Mouse (Mus musculus) intestine, embryonic 15.5 days (tissue): ENCODE measurements around the gene Tab1. TPM values are rescaled to one million over a fixed set of nuclear protein-coding genes. Genes with fewer than 3 reads are reported as not detected.

Experiments
- ATAC-seq: fragments of 200-750 bp; cut with Nextera tagmentation; 2 replicates; pipeline ENCODE4 v1.8.0; 2017; ENCODE audit warnings: moderate TSS enrichment, moderate library complexity
- H3K27ac ChIP-seq: fragments of 300-500 bp; sonication (generic); 2 replicates; pipeline ENCODE4 v1.5.1; 2015; ENCODE audit warnings: mild to moderate bottlenecking, inconsistent platforms
- H3K27me3 ChIP-seq: fragments of 300-500 bp; sonication (generic); replicated peaks from 2 replicates; pipeline ENCODE4 v1.6.1; 2015; ENCODE audit warnings: inconsistent platforms
- H3K36me3 ChIP-seq: fragments of 300-500 bp; sonication (generic); 2 replicates; pipeline ENCODE4 v1.6.1; 2015; ENCODE audit warnings: inconsistent platforms
- H3K4me1 ChIP-seq: fragments of 300-500 bp; sonication (generic); replicated peaks from 2 replicates; pipeline ENCODE4 v1.6.1; 2015; ENCODE audit warnings: inconsistent platforms
- H3K4me2 ChIP-seq: fragments of 300-500 bp; sonication (generic); replicated peaks from 2 replicates; pipeline ENCODE4 v1.6.1; 2015; ENCODE audit warnings: mild to moderate bottlenecking, inconsistent platforms
- H3K4me3 ChIP-seq: fragments of 300-500 bp; sonication (generic); replicated peaks from 2 replicates; pipeline ENCODE4 v1.5.1; 2015; ENCODE audit warnings: inconsistent platforms
- H3K9ac ChIP-seq: fragments of 300-500 bp; sonication (generic); 2 replicates; pipeline ENCODE4 v1.6.1; 2015; ENCODE audit warnings: inconsistent platforms
- H3K9me3 ChIP-seq: fragments of 300-500 bp; sonication (generic); 2 replicates; pipeline ENCODE4 v1.6.1; 2016; ENCODE audit warnings: inconsistent platforms
- WGBS: fragments of 180-500 bp; shearing (Covaris S2); methylation state at CpG from one replicate; pipeline ENCODE4 v1.1.7; 2015; 5-methylcytosine and 5-hydroxymethylcytosine counted together
- polyA plus RNA-seq: library from polyadenylated mRNA; unstranded; fragments of >200 nt; fragmentation: Nextera tagmentation; extraction: Ambion mirVana; gene quantifications from 2 replicates; pipeline ENCODE4 v1.2.1, GENCODE M21; 2015

Tab1 gene
- polyA plus RNA-seq, 1 experiment from 2014 or later = 29.0 TPM

DNA sequence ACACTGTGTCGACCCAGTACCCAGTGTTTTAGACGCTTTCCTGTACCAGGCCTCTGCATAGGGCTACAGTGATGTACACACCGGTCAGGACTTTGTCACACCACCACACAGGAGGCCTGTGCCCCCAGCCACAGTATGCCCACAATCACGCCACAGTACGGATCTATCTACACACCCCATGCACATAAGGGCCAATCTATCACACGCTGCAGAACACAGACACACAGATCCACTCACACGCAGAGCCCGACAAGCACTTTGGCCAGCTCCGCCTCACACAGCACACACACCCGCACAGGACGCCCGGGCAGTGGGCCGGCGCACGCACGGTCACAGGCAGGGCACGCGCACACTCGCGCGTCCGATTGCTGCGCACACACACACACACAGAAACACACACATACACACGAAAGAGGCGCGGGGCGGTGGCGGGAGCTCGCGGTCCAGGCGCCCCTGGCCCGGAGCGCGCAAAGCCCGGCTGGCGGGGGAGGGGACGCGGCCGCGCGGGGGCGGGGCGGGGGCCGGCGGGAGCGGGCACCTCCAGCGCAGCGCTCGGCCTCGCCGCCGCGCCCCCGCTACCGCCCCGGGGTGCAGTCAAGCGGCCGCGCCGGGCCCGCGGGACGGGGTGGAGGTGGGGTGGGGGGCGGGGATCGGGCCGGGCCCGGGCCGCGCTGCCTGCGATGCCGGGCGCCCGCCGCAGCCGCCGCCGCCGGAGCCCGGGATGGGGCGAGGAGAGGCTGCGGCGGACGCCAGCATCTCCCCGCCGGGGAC is 40.3 kb downstream of the Tab1 start, which contains the start of gene Mgat3:
Mgat3 (plus strand) TSS at position 721 of the 771 bp plus-strand sequence.
- WGBS = 3% methylated on average over 46 of the region's 85 CpGs
- H3K27ac ChIP-seq = peak within 1 kb of the TSS; percentile 70
- H3K27me3 ChIP-seq = no peaks in the 10 kb centered on the region
- H3K4me1 ChIP-seq = peaks cover 23% of the 10 kb centered on the region
- H3K36me3 ChIP-seq = no peaks in the 10 kb centered on the region
- peak within 1 kb of the TSS; percentile 86 for H3K4me2 ChIP-seq
- no peaks in the 10 kb centered on the region for H3K9me3 ChIP-seq
- ATAC-seq = peak; percentile 76
- peak within 1 kb of the TSS; percentile 73 for H3K4me3 ChIP-seq
- peak within 1 kb of the TSS; percentile 91 for H3K9ac ChIP-seq

DNA sequence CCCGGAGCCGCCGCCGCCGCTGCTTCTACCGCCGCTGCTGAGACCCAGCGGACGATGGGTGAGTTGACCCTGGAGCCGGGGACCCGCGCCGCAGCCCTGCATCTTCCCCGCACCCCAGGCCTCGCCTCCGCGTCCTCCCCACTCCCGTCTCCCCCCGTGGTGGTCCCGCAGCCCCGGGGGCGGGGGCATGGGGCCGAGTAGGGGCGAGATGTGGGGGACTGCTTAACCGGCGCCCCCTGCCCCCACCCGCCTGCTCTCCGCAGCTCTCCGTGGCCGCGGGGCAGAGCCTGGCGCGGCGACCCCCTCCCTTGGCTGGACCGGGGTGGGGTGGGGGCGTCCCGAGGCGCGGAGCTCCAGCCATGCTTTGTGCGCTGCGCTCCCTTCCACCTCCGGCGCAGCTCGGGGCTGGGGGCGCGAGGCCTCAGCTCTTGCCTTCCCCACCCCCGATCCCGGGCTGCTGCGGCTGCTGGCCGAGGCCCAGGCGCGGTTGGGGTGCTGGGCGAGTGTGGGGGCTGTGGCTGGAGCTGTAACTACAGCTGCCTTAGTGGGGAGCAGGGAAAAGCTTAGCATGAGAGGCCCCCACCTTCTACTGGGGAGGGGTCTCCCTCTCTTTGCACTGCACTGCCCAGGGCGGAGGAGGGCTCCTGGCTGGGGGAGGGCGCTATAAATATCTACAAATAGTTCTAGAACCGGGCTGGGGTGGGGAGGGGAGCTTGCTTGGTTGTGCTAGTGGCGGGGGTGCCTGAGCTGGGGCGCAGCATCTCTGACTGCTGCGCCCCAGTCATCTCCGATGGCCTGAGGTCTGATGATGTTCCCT is 41.1 kb downstream of the Tab1 start:
- Histone ChIP-seq H3K4me1 (peaks cover 23% of the 10 kb centered on the region), H3K27me3 (no peaks in the 10 kb centered on the region), H3K9ac (peak overlapping the region; percentile 91), H3K27ac (peak overlapping the region; percentile 70), H3K4me2 (peak overlapping the region; percentile 86), H3K9me3 (no peaks in the 10 kb centered on the region), H3K36me3 (no peaks in the 10 kb centered on the region), H3K4me3 (peak overlapping the region; percentile 73)
- peak; percentile 39 for ATAC-seq
- WGBS = 1% methylated on average over 31 of the region's 60 CpGs

DNA sequence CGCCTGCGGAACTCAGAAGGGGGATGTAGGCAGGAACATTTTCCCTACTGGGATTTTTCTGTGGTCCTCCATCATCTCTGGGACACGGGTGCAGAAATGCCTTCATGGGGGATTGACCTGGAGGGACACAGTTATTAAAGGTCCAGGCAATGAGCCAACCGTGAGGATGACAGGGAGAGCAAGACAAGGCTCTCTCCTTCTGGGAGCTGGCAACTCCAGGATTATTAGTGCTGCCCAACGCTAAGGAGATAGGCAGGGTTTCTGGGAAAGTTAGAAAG is 41.6 kb downstream of the Tab1 start:
- Histone ChIP-seq H3K4me2 (peak overlapping the region; percentile 86), H3K9ac (peak overlapping the region; percentile 91), H3K4me3 (peak overlapping the region; percentile 73), H3K27me3 (no peaks in the 10 kb centered on the region), H3K27ac (no peak overlapping the region), H3K4me1 (peaks cover 23% of the 10 kb centered on the region), H3K9me3 (no peaks in the 10 kb centered on the region), H3K36me3 (no peaks in the 10 kb centered on the region)
- 13% methylated on average over 5 of the region's 5 CpGs for WGBS
- ATAC-seq = no peak

DNA sequence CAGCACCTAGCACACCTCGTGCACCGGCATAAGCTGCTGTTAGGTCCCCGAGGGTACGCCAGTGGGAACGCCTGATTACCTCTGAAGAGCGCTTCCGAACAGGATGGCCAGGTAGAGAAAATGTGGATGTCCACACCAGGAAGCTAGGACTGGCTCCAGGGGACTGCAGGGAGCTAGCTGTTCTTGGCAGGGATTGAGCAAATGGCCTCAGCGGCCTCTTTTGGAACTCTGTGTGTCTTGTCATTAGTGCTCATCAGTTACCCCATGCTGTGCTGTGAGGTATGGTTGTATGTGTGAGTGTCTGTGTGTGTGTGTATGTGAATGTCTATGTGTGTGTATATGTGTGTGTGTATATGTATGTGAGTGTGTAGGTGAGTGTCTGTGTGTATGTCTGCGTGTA is 42.4 kb downstream of the Tab1 start:
- 76% methylated on average over 9 of the region's 9 CpGs for WGBS
- Histone ChIP-seq H3K36me3 (no peaks in the 10 kb centered on the region), H3K4me3 (peak overlapping the region; percentile 73), H3K4me2 (peak overlapping the region; percentile 86), H3K9me3 (no peaks in the 10 kb centered on the region), H3K27me3 (no peaks in the 10 kb centered on the region), H3K9ac (0 out of 2 replicates have a peak overlapping the region, but pooled peaks have one; percentile 91), H3K27ac (no peak overlapping the region), H3K4me1 (peaks cover 27% of the 10 kb centered on the region)
- no peak for ATAC-seq

DNA sequence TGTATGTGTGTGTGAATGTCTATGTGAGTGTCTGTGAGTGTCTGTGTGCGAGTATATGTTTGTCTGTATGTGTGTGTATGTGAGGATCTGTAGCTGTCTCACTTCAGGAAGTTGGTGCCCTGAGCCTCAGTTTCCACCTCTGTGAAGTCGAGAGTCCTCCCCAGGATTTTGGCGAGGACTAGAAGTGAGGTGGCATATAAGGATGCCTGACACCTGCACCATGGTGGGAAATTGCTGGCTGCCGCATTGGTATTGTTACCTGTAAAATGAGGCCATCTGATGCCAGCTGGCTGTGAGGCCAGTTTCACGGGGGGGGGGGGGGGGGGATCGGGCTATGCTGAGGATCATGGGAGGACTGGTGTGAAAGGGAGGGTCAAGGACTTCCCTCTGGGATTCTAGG is 42.8 kb downstream of the Tab1 start:
- H3K9ac ChIP-seq = no peak overlapping the region
- no peaks in the 10 kb centered on the region for H3K9me3 ChIP-seq
- H3K36me3 ChIP-seq = no peaks in the 10 kb centered on the region
- no peak overlapping the region for H3K4me3 ChIP-seq
- no peak overlapping the region for H3K4me2 ChIP-seq
- no peaks in the 10 kb centered on the region for H3K27me3 ChIP-seq
- H3K27ac ChIP-seq = no peak overlapping the region
- WGBS = 74% methylated on average over 6 of the region's 6 CpGs
- peaks cover 27% of the 10 kb centered on the region for H3K4me1 ChIP-seq
- no peak for ATAC-seq

DNA sequence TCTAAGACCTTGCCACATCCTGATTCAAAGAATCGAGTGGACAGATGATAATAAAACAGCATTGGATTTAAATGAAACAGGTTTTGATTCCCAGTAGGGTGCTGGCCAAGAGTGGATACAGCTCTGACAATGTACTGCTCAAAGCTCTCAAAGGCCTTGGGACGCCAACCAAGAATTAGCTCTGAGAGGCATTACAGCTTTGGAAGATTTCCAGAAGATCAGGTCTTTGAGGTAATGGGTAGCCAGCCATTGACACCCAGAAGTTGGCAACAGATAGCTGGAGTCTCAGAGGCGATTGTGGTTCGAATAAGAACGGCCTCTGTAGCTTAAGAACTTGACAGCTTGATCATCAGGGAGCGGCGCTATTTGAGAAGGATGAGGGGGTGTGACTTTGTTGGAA is 48.6 kb downstream of the Tab1 start:
- Histone ChIP-seq H3K36me3 (no peaks in the 10 kb centered on the region), H3K27me3 (no peaks in the 10 kb centered on the region), H3K27ac (no peak overlapping the region), H3K4me1 (peaks cover 3% of the 10 kb centered on the region; the same call in 1 of the 2 replicates), H3K4me2 (no peak overlapping the region), H3K4me3 (no peak overlapping the region), H3K9me3 (no peaks in the 10 kb centered on the region), H3K9ac (no peak overlapping the region)
- no peak for ATAC-seq
- WGBS = 92% methylated on average over 7 of the region's 7 CpGs

DNA sequence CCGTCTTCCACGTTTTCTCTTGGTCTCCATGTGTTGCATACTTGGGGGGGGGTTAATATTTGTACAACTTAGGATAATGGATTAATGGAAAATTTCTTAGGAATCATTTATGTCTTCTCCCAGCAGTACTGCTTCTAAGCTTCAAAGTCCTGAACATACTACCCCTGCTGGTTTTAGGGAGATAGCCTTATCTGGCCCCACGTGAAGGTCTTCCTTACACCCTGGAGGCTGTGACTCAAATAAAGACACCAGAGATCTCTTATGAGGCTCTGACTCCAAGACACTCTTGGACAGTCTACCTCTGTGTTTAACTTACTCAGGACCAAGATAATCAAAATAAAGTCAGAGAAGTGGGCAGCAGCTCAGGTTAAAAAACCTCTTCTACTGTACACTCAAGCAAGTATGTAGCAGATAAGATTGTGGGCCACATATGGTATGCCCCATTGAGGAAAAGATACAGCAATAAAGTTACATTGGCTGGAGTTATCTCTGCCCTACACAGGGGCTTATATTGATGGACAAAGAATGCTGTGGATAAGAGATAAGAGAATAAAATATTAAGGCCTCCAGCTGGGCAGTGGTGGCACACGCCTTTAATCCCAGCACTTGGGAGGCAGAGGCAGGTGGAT is 49.3 kb downstream of the Tab1 start:
- WGBS = 89% methylated on average over 4 of the region's 4 CpGs
- Histone ChIP-seq H3K4me3 (no peak overlapping the region), H3K9ac (no peak overlapping the region), H3K4me1 (peaks cover 3% of the 10 kb centered on the region; the same call in 1 of the 2 replicates), H3K9me3 (no peaks in the 10 kb centered on the region), H3K27ac (no peak overlapping the region), H3K4me2 (no peak overlapping the region), H3K36me3 (no peaks in the 10 kb centered on the region), H3K27me3 (no peaks in the 10 kb centered on the region)
- no peak for ATAC-seq

DNA sequence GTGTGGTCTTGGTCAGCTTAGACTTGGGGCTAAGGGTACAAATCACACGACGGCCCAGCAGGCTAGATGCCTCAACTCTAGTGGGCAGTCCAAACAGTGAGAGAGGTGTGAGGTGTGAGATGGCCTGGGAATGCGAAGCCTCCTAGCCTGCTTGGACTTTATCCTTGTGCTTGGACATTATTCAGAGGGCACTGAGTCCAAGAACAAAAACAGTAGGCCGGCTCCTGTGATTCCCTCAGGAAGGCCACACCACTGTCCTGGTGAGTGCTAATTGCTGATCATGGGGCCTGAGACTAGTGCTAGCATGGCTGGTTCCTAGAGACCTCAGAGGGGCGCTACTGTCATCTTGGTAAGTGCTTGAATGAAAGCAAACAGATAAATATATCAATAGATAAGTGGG is 56.0 kb downstream of the Tab1 start:
- Histone ChIP-seq H3K9me3 (no peaks in the 10 kb centered on the region), H3K4me1 (peaks cover 41% of the 10 kb centered on the region), H3K4me3 (no peak overlapping the region), H3K27ac (peak overlapping the region; percentile 72; the same call in 1 of the 2 replicates), H3K36me3 (no peaks in the 10 kb centered on the region), H3K27me3 (no peaks in the 10 kb centered on the region), H3K9ac (no peak overlapping the region), H3K4me2 (no peak overlapping the region)
- ATAC-seq = no peak
- WGBS = 61% methylated on average over 5 of the region's 5 CpGs

DNA sequence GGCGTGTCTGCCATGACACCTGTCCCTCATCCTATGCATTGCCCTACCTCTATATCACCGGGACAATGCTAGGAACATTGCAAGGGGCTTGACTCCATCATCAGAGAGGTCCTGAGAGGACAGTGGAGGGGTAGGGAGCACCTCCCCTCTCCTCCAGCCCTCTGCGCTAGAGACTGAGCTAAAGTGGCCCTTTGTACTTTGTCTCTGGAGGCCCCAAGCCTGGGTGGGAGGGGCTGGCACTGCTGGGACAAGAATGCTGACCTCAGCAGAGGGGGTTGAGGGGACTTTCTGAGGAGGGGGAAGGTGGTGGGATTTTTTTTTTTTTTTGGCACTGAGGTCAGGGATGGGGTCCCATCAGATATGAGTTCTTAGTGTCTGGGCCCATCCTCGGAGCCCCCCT is 57.1 kb downstream of the Tab1 start:
- peak; percentile 20; the same call in 1 of the 2 replicates for ATAC-seq
- H3K27ac ChIP-seq = peak overlapping the region; percentile 72

DNA sequence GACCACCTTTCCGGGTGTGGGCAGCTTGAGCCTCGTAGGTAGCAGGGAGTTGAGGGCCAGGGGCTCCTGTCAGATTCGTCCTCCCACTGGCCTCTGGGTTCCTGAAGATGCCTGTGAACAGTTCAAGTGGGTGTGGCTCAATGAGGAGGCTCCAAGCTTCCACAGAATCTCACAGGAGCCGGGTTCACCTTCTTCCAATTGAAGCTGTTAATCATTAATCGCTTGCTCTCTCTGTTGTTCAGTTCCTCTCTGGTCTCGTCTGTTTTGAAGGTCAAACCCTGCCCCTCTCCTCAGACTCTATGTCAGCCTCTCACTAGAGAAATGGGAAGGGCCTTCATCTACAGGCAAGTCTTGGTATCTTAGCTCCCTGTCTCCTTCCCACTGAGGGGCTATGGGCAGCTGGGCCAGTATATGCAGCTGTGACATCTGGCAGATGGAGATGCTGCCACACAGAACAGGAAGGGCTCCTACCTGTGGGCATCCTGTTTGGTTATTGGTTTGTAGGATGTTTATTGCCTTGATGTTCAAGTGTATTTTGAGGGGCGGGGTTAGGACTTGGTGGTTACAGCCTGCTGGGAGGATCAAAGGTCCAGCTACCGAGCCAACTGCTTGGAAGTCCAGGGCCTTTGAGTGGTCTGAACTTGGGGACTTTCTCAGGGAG is 58.8 kb downstream of the Tab1 start:
- Histone ChIP-seq H3K9me3 (no peaks in the 10 kb centered on the region), H3K4me2 (peak overlapping the region; percentile 53), H3K4me3 (0 out of 2 replicates have a peak overlapping the region, but pooled peaks have one; percentile 4), H3K27me3 (no peaks in the 10 kb centered on the region), H3K27ac (peak overlapping the region; percentile 92), H3K36me3 (no peaks in the 10 kb centered on the region), H3K4me1 (peaks cover 44% of the 10 kb centered on the region), H3K9ac (no peak overlapping the region)
- WGBS = 43% methylated on average over 8 of the region's 8 CpGs
- ATAC-seq = peak; percentile 74

More for the DNA sequence above, 57.1 kb downstream of the Tab1 start:
- Histone ChIP-seq H3K4me3 (no peak overlapping the region), H3K4me2 (peak overlapping the region; percentile 43), H3K36me3 (no peaks in the 10 kb centered on the region), H3K27me3 (no peaks in the 10 kb centered on the region), H3K9ac (no peak overlapping the region), H3K9me3 (no peaks in the 10 kb centered on the region), H3K4me1 (peaks cover 44% of the 10 kb centered on the region)
- WGBS = 58% methylated on average over 4 of the region's 4 CpGs

DNA sequence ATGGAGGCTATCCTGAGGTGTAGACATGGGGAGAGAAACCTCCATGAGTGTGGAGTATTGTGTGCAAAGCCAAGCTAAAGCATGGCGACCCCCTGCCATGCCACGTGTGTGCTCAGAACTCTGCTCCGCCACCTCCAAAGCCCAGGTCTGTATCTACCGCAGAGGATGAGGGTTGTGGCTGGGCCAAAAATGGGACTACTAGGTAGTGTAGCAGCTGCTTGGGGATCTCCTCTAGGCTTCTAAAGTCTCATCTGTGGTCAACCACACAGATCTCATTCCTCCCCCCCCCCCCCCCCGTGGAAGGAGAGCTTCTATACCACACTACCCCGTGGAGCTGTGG is 59.3 kb downstream of the Tab1 start:
- Histone ChIP-seq H3K4me2 (peak overlapping the region; percentile 53), H3K4me1 (peaks cover 44% of the 10 kb centered on the region), H3K36me3 (no peaks in the 10 kb centered on the region), H3K27me3 (no peaks in the 10 kb centered on the region), H3K9me3 (no peaks in the 10 kb centered on the region), H3K27ac (peak overlapping the region; percentile 92), H3K4me3 (0 out of 2 replicates have a peak overlapping the region, but pooled peaks have one; percentile 4), H3K9ac (no peak overlapping the region)
- WGBS = 69% methylated on average over 6 of the region's 6 CpGs
- peak; percentile 3; the same call in 1 of the 2 replicates for ATAC-seq

DNA sequence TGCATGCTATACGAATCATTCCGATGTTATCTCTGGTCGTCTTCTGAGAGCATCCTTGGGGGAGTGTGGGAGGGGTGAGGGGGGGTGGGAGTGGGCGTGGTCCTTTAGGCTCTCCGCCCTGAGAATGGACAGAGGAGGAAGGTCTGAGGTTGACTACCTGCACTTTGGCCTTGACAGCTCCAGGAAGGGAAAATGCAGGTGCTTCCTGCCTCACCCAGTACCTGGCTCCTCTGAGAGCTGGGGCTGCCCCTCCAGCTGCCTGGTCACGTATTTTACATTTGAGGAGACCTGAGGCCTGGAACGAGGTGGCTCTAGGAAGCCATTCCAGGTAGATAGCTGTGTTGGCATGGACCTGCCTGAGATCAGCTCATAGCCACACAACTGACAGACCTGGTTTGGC is 59.9 kb downstream of the Tab1 start:
- peak; percentile 66 for ATAC-seq
- Histone ChIP-seq H3K36me3 (0 out of 2 replicates have a peak, but pooled peaks cover under 1% of the 10 kb centered on the region), H3K27me3 (no peaks in the 10 kb centered on the region), H3K4me3 (peak overlapping the region; percentile 27), H3K4me1 (peaks cover 44% of the 10 kb centered on the region), H3K9ac (peak overlapping the region; percentile 42), H3K4me2 (peak overlapping the region; percentile 53), H3K9me3 (no peaks in the 10 kb centered on the region), H3K27ac (peak overlapping the region; percentile 92)
- WGBS = 47% methylated on average over 7 of the region's 7 CpGs
